Mouse (Mus musculus): ENCODE data around the gene Abcf1. TPM values are rescaled to one million over a fixed set of nuclear protein-coding genes. Genes with fewer than 3 reads are reported as not detected.
"Not testable (repeated sequence)": the region's sequence is repeated elsewhere in the genome, so short reads cannot be mapped to it uniquely, and the experiment has no call there.

The Abcf1 gene
- total RNA-seq, 2 experiments from 2014 or later, result 65.2 TPM

- DNase-seq, result no peak
- intact Hi-C loops (cut with DNase I), result no loop called here
Observed at GRCm38 (mm10) chr17:35981776-35982175, 12.2 kb upstream of the Abcf1 start.

DNA sequence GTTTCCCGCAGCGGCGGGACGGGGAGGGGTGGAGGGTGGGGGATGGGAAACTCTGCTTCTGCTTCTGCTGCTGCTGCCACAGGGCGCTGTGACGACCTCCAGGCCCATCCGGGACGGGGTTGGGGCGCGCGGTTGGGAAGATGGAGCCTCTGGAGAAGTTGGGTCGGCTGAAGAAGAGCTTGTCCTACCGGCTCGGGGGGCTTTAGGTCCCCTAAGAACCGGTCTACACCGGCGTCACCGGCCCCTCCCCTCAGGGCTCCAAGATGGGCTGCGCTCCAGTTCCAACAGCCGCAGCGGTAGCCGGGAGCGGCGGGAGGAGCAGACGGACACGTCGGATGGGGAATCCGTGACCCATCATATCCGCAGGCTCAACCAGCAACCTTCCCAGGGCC, 10.8 kb upstream of the Abcf1 start:
- peak; percentile 58 to 70 for DNase-seq
- intact Hi-C loops (cut with DNase I), result no loop called here

DNA sequence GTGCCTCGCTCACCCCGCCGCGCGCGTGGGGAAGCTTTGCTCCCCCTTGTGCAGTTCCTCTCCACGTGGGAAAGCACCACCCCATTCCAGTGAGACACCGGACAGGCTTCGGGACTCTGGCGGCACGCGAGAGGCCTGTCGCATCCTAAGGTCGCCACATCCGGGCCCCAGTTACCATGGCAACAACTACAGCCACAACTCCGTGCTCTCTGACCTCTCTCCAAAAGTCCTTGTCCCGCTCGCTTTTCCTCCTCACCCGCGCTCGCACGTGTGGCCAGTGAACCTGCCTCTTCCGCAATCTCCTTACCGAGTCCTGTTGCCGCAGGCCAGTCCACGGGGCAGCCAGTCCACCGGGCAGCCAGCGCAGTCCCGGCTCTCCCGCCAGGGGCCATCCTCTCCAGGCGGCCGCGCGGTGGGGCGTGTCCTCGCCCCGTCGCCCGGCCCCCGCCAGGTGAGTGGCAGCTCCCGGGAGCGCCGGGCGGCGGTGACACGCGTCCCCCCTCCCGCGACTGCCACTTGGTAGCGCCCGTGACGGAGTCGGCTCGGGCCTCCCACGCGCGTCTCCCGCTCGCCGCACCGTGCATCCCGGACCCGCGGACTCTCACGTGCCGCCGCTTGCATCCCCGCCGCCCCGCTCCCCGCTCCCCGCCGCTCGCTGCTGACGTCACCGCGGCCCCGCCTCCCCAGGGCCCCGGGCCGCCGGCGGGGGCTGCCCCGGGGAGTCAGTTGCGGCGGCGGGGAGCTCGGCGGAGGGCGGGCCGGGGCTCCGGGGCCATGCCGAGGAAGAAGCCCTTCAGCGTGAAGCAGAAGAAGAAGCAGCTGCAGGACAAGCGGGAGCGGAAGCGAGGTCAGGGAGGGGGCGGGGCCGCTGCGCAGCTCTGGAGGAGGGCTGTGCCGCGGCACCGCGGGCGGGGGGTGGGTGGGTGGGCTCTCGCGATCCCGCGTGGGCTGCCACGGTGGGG, 10.1 kb upstream of the Abcf1 start, which contains the start of the genes Gnl1 and Prr3:
Gene Gnl1 (plus strand): TSS at position 451 of the 962 bp plus-strand sequence.
Gene Prr3 (minus strand): TSS at position 836 of the 962 bp plus-strand sequence.
- intact Hi-C loops (cut with DNase I), result loop anchor here (10.0 kb wide), 1 partner anchor 145 kb away; the partner anchor contains the start of gene Tubb5
- peak; percentile 90 to 91 for DNase-seq

DNA sequence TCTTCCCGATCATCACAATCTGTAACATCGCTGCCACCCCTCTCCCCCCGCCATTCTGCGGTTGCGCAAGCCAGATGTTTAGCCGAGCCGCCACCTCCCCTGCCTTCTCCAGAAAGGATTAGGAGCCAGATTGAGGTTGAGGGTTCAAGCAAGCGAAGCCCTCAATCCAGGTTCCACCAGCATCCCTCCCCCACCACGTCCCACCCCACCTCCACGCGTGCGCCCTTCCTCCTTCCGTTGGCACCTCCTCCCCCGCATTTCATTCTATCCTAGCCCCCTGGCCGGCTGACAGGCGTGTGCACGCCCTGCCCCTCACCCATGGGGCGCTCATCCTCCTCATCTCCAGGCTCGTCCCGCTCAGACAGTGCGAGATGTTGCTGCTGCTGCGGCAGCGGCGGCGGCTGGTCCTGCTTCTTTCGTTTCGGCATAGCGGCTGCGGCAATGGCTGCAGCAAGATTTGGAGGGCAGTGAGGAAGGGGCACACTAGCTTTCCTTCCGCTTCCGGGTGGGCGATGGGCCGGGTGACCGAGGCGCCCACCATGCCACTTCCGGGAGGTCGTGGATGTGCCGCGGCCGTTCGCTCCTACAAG, 9.3 kb upstream of the Abcf1 start:
- DNase-seq, result no peak
- intact Hi-C loops (cut with DNase I), result loop anchor here (10.0 kb wide), 1 partner anchor 144 kb away; the partner anchor contains the start of gene Tubb5

- DNase-seq, result no peak
- intact Hi-C loops (cut with DNase I), result loop anchor here (10.0 kb wide), 1 partner anchor 137 kb away; the partner anchor contains the start of gene Tubb5
Observed at GRCm38 (mm10) chr17:35972131-35972530, 2.6 kb upstream of the Abcf1 start.

DNA sequence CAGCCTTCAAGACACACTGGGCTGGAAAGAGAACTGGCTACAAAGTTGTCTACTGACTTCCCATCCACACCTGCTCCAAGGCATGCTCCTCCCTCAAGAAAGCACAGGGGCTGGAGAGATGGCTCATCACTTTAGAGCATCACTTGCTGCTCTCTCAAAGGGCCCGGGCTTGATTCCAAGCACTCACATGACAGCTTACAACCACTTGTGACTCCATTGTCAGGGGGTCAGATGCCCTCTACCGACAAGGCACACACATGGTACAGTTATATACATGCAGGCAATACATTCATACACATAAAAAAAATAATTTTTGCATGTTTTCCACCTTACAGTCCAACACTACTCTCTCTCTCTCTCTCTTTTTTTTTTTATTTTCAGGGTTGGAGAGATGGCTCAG, 1.9 kb downstream of the Abcf1 start:
- intact Hi-C loops (cut with DNase I), result no loop called here

GRCm38 (mm10) chr17:35963279-35963678, 6.3 kb downstream of the Abcf1 start:
- DNase-seq, result no peak
- intact Hi-C loops (cut with DNase I), result no loop called here

More for the DNA sequence above, 1.9 kb downstream of the Abcf1 start:
- DNase-seq, result no peak

DNA sequence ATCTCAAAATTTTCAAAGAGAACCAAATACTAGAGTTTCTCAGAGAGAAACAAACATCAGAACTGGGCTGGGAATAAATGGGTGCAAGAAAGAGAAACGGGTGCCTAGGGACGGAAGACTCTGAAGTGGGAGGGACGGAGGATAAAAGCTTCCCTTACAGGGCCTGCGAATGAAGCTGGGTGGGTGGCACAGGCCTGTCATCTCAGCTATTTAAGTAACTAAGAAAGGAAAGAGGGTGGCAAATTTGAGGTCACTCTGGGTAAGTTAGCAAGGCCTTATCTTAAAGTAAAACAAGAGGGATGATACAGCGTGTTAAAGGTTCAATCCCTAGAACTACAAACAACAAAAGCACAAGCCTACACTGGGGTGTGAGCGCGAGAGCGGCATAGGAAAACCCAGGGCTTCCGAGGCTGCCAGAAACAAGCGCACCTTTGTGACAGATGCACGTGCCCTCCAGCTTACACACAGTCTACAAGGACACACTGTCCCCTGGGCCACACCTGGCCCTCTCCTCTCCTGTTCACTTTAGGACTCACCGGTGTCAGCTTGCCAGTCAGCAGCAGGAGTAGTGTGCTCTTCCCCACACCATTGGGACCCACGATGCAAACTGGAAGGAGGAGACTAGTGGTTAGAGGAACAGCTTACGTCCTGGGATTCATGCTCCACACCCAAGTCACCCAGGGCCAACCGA, 10.9 kb downstream of the Abcf1 start:
- no peak for DNase-seq
- intact Hi-C loops (cut with DNase I), result no loop called here

DNA sequence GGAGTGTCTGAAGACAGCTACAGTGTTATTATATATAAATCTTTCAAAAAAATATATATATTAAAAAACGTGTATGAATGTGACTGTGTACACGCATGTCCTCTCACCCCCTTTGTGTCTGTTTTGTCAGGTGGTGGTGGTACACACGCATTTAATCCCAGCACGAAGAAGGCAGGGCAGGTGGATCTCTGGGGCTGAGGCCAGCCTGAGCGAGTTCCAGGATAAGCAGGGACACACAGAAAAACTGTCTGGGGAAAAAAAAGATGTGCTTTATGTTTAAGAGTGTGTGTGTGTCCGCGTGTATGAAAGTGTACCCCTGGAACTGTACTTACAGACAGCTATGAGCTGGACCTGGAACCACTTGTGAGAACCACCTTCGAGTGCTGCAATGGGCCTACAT, 14.9 kb downstream of the Abcf1 start:
- no peak for DNase-seq
- intact Hi-C loops (cut with DNase I), result no loop called here

DNA sequence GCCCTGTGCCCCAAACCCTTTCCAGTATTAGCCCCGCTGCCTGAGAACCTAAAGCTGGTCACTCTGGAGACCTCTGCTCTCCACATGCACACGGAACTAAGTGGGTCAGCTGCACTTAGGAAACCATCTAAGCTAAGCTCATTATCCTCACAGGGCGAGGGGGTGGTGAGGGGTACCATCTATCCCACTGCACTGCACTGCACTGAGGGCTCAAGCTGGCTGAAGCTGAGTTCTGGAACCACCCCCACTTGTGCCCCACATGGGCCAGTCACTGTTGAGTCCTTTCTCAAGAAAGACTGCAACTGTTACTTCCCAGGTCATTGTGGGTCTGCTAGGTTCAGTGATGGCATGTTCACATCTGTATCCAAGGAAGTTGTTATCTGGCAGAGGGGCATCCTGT, 17.0 kb downstream of the Abcf1 start:
- intact Hi-C loops (cut with DNase I), result not testable (repeated sequence)

DNA sequence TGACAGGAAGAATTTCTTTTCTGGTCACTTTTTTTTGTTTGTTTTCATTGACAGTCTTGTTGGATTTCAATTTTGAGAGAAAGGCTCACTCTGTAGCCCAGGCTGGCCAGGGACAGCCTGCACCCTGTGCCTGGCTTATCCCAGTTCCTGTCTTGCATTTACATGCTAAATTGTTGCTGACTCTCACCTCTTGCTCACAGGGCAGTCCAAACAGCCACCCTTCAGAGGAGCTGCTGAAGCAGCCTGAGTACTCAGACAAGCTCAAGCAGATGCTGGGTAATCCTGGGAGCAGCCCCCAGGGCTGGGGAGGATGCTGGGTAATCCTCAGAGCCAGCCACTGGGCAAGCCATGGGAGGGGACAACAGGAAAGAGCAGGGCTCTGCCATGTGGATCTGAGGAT, 18.6 kb downstream of the Abcf1 start:
- intact Hi-C loops (cut with DNase I), result not testable (repeated sequence)

More for the DNA sequence above, 17.0 kb downstream of the Abcf1 start:
- DNase-seq, result not testable (repeated sequence)

GRCm38 (mm10) chr17:35939941-35940340, 29.6 kb downstream of the Abcf1 start:
- intact Hi-C loops (cut with DNase I), result loop anchor here (5.0 to 10.0 kb wide), 3 partner anchors 125 to 255 kb away; partner anchors contain the start of gene H2-T3
- no peak for DNase-seq

More for the DNA sequence above, 18.6 kb downstream of the Abcf1 start:
- DNase-seq, result not testable (repeated sequence)

DNA sequence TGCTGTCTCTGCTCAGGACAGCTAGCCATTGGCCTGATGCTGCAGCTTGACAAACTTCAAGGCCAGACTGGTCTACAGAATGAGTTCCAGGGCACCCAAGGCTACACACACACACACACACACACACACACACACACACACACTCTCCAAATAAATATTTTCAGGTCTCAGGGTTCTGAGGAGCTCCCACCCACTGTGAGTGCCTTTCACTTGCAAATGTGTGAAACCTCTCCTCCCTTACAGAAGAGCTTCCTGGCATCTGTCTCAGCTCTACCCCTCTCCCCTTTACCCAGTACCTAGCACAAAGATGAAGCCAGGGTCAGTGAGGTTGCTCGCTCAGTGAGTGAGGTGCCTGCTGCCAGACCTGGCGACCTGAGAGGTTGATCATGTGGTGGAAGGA, 30.5 kb downstream of the Abcf1 start:
- intact Hi-C loops (cut with DNase I), result loop anchor here (5.0 to 10.0 kb wide), 3 partner anchors 126 to 256 kb away; partner anchors contain the start of gene H2-T3

GRCm38 (mm10) chr17:35937700-35938348, 31.7 kb downstream of the Abcf1 start:
- peak; percentile 44 to 52 for DNase-seq
- intact Hi-C loops (cut with DNase I), result loop anchor here (1.0 to 10.0 kb wide), 4 partner anchors 55 to 257 kb away; partner anchors contain the start of gene H2-T3

More for the DNA sequence above, 30.5 kb downstream of the Abcf1 start:
- no peak for DNase-seq

DNA sequence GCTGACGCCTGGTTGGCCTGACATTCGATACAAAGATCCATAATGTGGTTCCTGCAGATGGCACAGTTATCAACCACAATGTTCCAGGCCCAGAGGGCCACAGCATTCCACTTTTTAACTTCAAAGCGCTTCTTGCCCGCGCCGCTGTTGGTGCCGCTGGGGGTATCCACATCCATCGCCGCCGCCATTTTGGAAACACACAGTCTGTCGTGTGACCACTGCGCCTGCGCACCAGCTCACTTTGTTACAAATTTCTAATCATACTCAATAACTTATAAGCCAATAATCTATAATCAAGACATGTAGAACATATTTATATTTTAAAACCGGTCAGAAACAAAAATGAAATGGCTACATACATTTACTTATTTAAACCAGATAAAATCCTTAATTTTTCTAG, 33.8 kb downstream of the Abcf1 start:
- intact Hi-C loops (cut with DNase I), result loop anchor here (5.0 to 10.0 kb wide), 3 partner anchors 129 to 259 kb away; partner anchors contain the start of gene H2-T3

GRCm38 (mm10) chr17:35932608-35933007, 37.0 kb downstream of the Abcf1 start:
- intact Hi-C loops (cut with DNase I), result loop anchor here (10.0 kb wide), 2 partner anchors 132 to 262 kb away; partner anchors contain the start of gene H2-T3

More for the DNA sequence above, 33.8 kb downstream of the Abcf1 start:
- not testable (repeated sequence) for DNase-seq

GRCm38 (mm10) chr17:35930627-35931026, 38.9 kb downstream of the Abcf1 start:
- intact Hi-C loops (cut with DNase I), result loop anchor here (10.0 kb wide), 2 partner anchors 134 to 264 kb away; partner anchors contain the start of gene H2-T3
- no peak for DNase-seq

More at GRCm38 (mm10) chr17:35932608-35933007, 37.0 kb downstream of the Abcf1 start:
- no peak for DNase-seq

GRCm38 (mm10) chr17:35929534-35929933, 40.0 kb downstream of the Abcf1 start:
- intact Hi-C loops (cut with DNase I), result no loop called here
- no peak for DNase-seq

DNA sequence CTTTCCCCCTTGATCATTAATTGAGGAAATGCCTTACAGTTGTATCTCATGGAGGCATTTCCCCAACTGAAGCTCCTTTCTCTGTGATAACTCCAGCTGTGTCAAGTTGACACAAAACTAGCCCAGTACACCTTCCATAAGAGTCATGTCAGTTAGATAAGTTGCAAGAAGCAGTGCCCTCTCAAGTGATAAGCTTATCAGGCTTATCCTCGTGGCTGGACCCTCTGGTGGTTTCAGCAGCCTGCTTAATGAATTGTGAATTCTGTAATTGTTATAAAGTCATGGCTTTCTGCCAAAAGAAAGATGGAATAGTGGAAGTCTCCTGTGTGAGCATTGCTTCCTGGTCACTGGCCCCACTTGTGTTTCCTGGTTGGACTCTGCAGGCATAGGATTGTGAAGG, 42.1 kb downstream of the Abcf1 start:
- intact Hi-C loops (cut with DNase I), result no loop called here
- no peak for DNase-seq
